Mouse (Mus musculus) CH12.LX (cell line): ENCODE measurements at regions not wholly inside any gene's neighbourhood (a gene's known extent, or its start where the extent isn't known, plus 50 kb on each side); places are given as distances from the start of the nearest gene placed in this dataset.

ENCODE experiments used
- DNase-seq: peaks from one replicate; pipeline ENCODE4 v3.0.0-alpha.2; 2013; ENCODE audit errors: extremely low read depth
- H3K27ac ChIP-seq: 2 replicates; pipeline ENCODE4 v1.5.1; 2012; ENCODE audit warnings: low read depth, mild to moderate bottlenecking, control low read depth, moderate library complexity; ENCODE audit not compliant: insufficient read depth
- H3K27me3 ChIP-seq: replicated peaks from 2 replicates; pipeline ENCODE3; 2012; ENCODE audit warnings: inconsistent platforms
- H3K36me3 ChIP-seq, 2 experiments: replicated peaks in 1 of 2; 2 replicates each; pipeline versions ENCODE3 to v1.6.1; 2012; ENCODE audit warnings: inconsistent platforms in 1 of 2, low read length in 1 of 2, mild to moderate bottlenecking in 1 of 2, mixed read lengths in 1 of 2, moderate library complexity in 1 of 2; ENCODE audit not compliant: control insufficient read depth in 1 of 2, insufficient read depth in 1 of 2
- H3K4me1 ChIP-seq, 2 experiments: 2 replicates each; pipeline ENCODE4 v1.6.1; 2012; ENCODE audit warnings: inconsistent platforms in 1 of 2, moderate library complexity in 1 of 2; ENCODE audit not compliant: insufficient read depth in 2 of 2, control insufficient read depth in 1 of 2
- H3K4me2 ChIP-seq: 2 replicates; pipeline ENCODE4 v1.6.1; 2012; ENCODE audit warnings: low read depth, mild to moderate bottlenecking, control low read depth; ENCODE audit not compliant: poor library complexity, insufficient read depth, severe bottlenecking
- H3K4me3 ChIP-seq, 3 experiments: fragments of 150-350 bp in 1 of 3; sonication (generic) in 1 of 3; replicated peaks in 1 of 3; 2 replicates each; pipeline versions ENCODE3 to v1.5.1; 2011 to 2012; ENCODE audit warnings: low read depth in 2 of 3, low read length in 2 of 3, mild to moderate bottlenecking in 2 of 3, moderate library complexity in 2 of 3, control low read depth in 1 of 3, improper control_type of control experiment in 1 of 3, inconsistent platforms in 1 of 3, mixed read lengths in 1 of 3; ENCODE audit not compliant: poor library complexity in 1 of 3
- H3K79me2 ChIP-seq: replicated peaks from 2 replicates; pipeline ENCODE4 v1.6.1; 2012; ENCODE audit warnings: mild to moderate bottlenecking, moderate library complexity; ENCODE audit not compliant: control insufficient read depth, poor library complexity, insufficient read depth, severe bottlenecking; ENCODE audit errors: extremely low read depth
- H3K9ac ChIP-seq: 2 replicates; pipeline ENCODE4 v1.6.1; 2012; ENCODE audit warnings: low read depth, mild to moderate bottlenecking, control low read depth, moderate library complexity; ENCODE audit not compliant: insufficient read depth
- H3K9me3 ChIP-seq: replicated peaks from 2 replicates; pipeline ENCODE3; 2012; ENCODE audit warnings: low read length, inconsistent platforms, mixed read lengths
- CHD1 ChIP-seq: IDR thresholded peaks from 2 replicates; pipeline ENCODE4 v1.6.1; 2012; ENCODE audit warnings: low read depth, low read length, improper control_type of control experiment, inconsistent platforms
- CHD2 ChIP-seq: IDR thresholded peaks from 2 replicates; pipeline ENCODE4 v1.6.1; 2011; ENCODE audit warnings: low read length, improper control_type of control experiment
- CTCF ChIP-seq, 2 experiments: IDR thresholded peaks in 1 of 2; conservative IDR thresholded peaks in 1 of 2; 2 replicates each; pipeline ENCODE4 v1.5.1; 2011 to 2012; ENCODE audit warnings: low read depth in 2 of 2, low read length in 2 of 2, improper control_type of control experiment in 1 of 2, inconsistent platforms in 1 of 2, mild to moderate bottlenecking in 1 of 2, moderate library complexity in 1 of 2
- E2F4 ChIP-seq: IDR thresholded peaks from 2 replicates; pipeline ENCODE4 v1.6.1; 2011; ENCODE audit warnings: low read depth, low read length, improper control_type of control experiment; ENCODE audit not compliant: insufficient replicate concordance
- ELF1 ChIP-seq: IDR thresholded peaks from 2 replicates; pipeline ENCODE4 v1.6.1; 2014; ENCODE audit warnings: low read depth, mild to moderate bottlenecking, inconsistent platforms, low read length, improper control_type of control experiment
- EP300 ChIP-seq: IDR thresholded peaks from 2 replicates; pipeline ENCODE4 v1.6.1; 2011; ENCODE audit warnings: low read length, improper control_type of control experiment
- HCFC1 ChIP-seq: IDR thresholded peaks from 2 replicates; pipeline ENCODE4 v1.6.1; 2012; ENCODE audit warnings: low read depth, mild to moderate bottlenecking, inconsistent platforms, low read length, improper control_type of control experiment
- IRF4 ChIP-seq: IDR thresholded peaks from 2 replicates; pipeline ENCODE4 v1.6.1; 2014; ENCODE audit warnings: low read depth, mild to moderate bottlenecking, inconsistent platforms, low read length, improper control_type of control experiment
- JUN ChIP-seq: IDR thresholded peaks from 2 replicates; pipeline ENCODE4 v1.6.1; 2011; ENCODE audit warnings: low read depth, mild to moderate bottlenecking, low read length, improper control_type of control experiment, moderate library complexity; ENCODE audit not compliant: insufficient read depth
- JUND ChIP-seq: conservative IDR thresholded peaks from 2 replicates; pipeline ENCODE4 v1.6.1; 2011; ENCODE audit warnings: low read depth, low read length, improper control_type of control experiment
- MAX ChIP-seq: IDR thresholded peaks from 2 replicates; pipeline ENCODE4 v1.6.1; 2011; ENCODE audit warnings: low read length, improper control_type of control experiment
- MAZ ChIP-seq: IDR thresholded peaks from 2 replicates; pipeline ENCODE4 v1.6.1; 2012; ENCODE audit warnings: low read depth, mild to moderate bottlenecking, inconsistent platforms, low read length, improper control_type of control experiment, moderate library complexity
- MEF2A ChIP-seq: IDR thresholded peaks from 2 replicates; pipeline ENCODE4 v1.6.1; 2014; ENCODE audit warnings: low read depth, mild to moderate bottlenecking, inconsistent platforms, low read length, improper control_type of control experiment, borderline replicate concordance
- MYC ChIP-seq: IDR thresholded peaks from 2 replicates; pipeline ENCODE4 v1.6.1; 2011; ENCODE audit warnings: low read depth, mild to moderate bottlenecking, improper control_type of control experiment, low read length
- NRF1 ChIP-seq: IDR thresholded peaks from 2 replicates; pipeline ENCODE4 v1.6.1; 2014; ENCODE audit warnings: low read depth, mild to moderate bottlenecking, inconsistent platforms, low read length, improper control_type of control experiment, moderate library complexity
- RCOR1 ChIP-seq: conservative IDR thresholded peaks from 2 replicates; pipeline ENCODE4 v1.6.1; 2012; ENCODE audit warnings: low read depth, mild to moderate bottlenecking, inconsistent platforms, low read length, improper control_type of control experiment
- SIN3A ChIP-seq: IDR thresholded peaks from 2 replicates; pipeline ENCODE4 v1.6.1; 2012; ENCODE audit warnings: low read length, improper control_type of control experiment, inconsistent platforms
- SMC3 ChIP-seq: IDR thresholded peaks from 2 replicates; pipeline ENCODE4 v1.6.1; 2011; ENCODE audit warnings: low read depth, low read length, improper control_type of control experiment
- TBP ChIP-seq: conservative IDR thresholded peaks from 2 replicates; pipeline ENCODE4 v1.6.1; 2011; ENCODE audit warnings: low read depth, low read length, improper control_type of control experiment
- UBTF ChIP-seq: IDR thresholded peaks from 2 replicates; pipeline ENCODE4 v1.6.1; 2012; ENCODE audit warnings: low read depth, mild to moderate bottlenecking, inconsistent platforms, low read length, improper control_type of control experiment, moderate library complexity
- USF2 ChIP-seq: conservative IDR thresholded peaks from 2 replicates; pipeline ENCODE4 v1.6.1; 2011; ENCODE audit warnings: low read depth, low read length, improper control_type of control experiment
- ZC3H11A ChIP-seq: IDR thresholded peaks from 2 replicates; pipeline ENCODE4 v1.6.1; 2012; ENCODE audit warnings: low read depth, mild to moderate bottlenecking, inconsistent platforms, low read length, improper control_type of control experiment
- ZKSCAN1 ChIP-seq: IDR thresholded peaks from 2 replicates; pipeline ENCODE4 v1.6.1; 2012; ENCODE audit warnings: low read depth, inconsistent platforms, low read length, improper control_type of control experiment, borderline replicate concordance
- ZMIZ1 ChIP-seq: IDR thresholded peaks from 2 replicates; pipeline ENCODE4 v1.6.1; 2012; ENCODE audit warnings: low read depth, mild to moderate bottlenecking, inconsistent platforms, low read length, improper control_type of control experiment
- ZNF384 ChIP-seq: IDR thresholded peaks from 2 replicates; pipeline ENCODE4 v1.6.1; 2012; ENCODE audit warnings: low read depth, low read length, improper control_type of control experiment, inconsistent platforms
- dilution Hi-C: fragments of 300-500 bp; cut with MboI; formaldehyde crosslinking; loops from 2 replicates; pipeline ENCODE4 v1.14.3; 2020; ENCODE audit warnings: low sequenced_read_pairs; ENCODE audit not compliant: extremely low pct_unique_long_range_greater_than_20kb, extremely low pct_ligation_motif_present
- in situ Hi-C: fragments of 300-500 bp; cut with MboI; formaldehyde crosslinking; loops from 3 replicates; pipeline ENCODE4 v1.14.3; 2019; ENCODE audit warnings: low sequenced_read_pairs, low pct_ligation_motif_present, low pct_unique_long_range_greater_than_20kb, mixed read lengths

GRCm38 (mm10) chr14:73947316-73947715 is 286.3 kb downstream of the Gm21750 start:
- Histone ChIP-seq H3K9ac (no peak overlapping the region), H3K27ac (no peak overlapping the region)
- TF ChIP-seq MAX (no peak), UBTF (no peak), USF2 (no peak), JUN (no peak), ZKSCAN1 (no peak), SMC3 (no peak), MYC (no peak), RCOR1 (no peak), IRF4 (no peak), ZNF384 (no peak), NRF1 (no peak), E2F4 (no peak)
- TF ChIP-seq, all 38 proteins: peak for 0
- H3K4me1 ChIP-seq: no peaks in the 10 kb centered on the region
- dilution Hi-C loops: no loop called here
- no peak overlapping the region for H3K4me2 ChIP-seq
- H3K4me3 ChIP-seq: no peak overlapping the region
- no peaks in the 10 kb centered on the region for H3K9me3 ChIP-seq
- in situ Hi-C loops: no loop called here
- no peaks in the 10 kb centered on the region for H3K79me2 ChIP-seq
- H3K27me3 ChIP-seq: no peaks in the 10 kb centered on the region
- DNase-seq: no peak
- H3K36me3 ChIP-seq: no peaks in the 10 kb centered on the region

- Histone ChIP-seq H3K4me3 (no peak overlapping the region), H3K27me3 (no peaks in the 10 kb centered on the region), H3K9me3 (no peaks in the 10 kb centered on the region), H3K9ac (no peak overlapping the region), H3K4me2 (no peak overlapping the region), H3K4me1 (no peaks in the 10 kb centered on the region), H3K36me3 (no peaks in the 10 kb centered on the region), H3K27ac (no peak overlapping the region), H3K79me2 (no peaks in the 10 kb centered on the region)
- no peak for DNase-seq
- TF ChIP-seq TBP (no peak), MYC (no peak), CHD2 (no peak), SIN3A (no peak), ZC3H11A (no peak)
- in situ Hi-C loops: no loop called here
- dilution Hi-C loops: no loop called here
Observed at GRCm38 (mm10) chr14:73952511-73952910, 291.5 kb downstream of the Gm21750 start.

GRCm38 (mm10) chr14:73978694-73979093 is 317.7 kb downstream of the Gm21750 start:
- Histone ChIP-seq H3K9me3 (no peaks in the 10 kb centered on the region), H3K79me2 (no peaks in the 10 kb centered on the region), H3K4me3 (no peak overlapping the region), H3K4me1 (no peaks in the 10 kb centered on the region), H3K27ac (no peak overlapping the region), H3K4me2 (no peak overlapping the region)
- in situ Hi-C loops (no loop called here), dilution Hi-C loops (no loop called here)
- TF ChIP-seq JUND: no peak
- TF ChIP-seq CHD1: no peak
- no peak for TF ChIP-seq ZC3H11A
- no peak for TF ChIP-seq EP300
- no peak for TF ChIP-seq CTCF (conservative IDR thresholded peaks at IDR 0.05 in 1 of 2, IDR thresholded peaks at IDR 0.05 in 1 of 2; ENCODE audit: low read depth in 2 of 2, low read length in 2 of 2)
- no peak for TF ChIP-seq MYC
- no peak for TF ChIP-seq MAZ
- no peak for TF ChIP-seq SMC3
- no peak for TF ChIP-seq ZNF384
- no peak for TF ChIP-seq ZMIZ1
- no peak for TF ChIP-seq HCFC1
- TF ChIP-seq ZKSCAN1: no peak
- TF ChIP-seq MEF2A: no peak
- TF ChIP-seq UBTF: no peak
- TF ChIP-seq ELF1: no peak
- TF ChIP-seq, all 38 proteins: peak for 0
- DNase-seq: no peak
- no peaks in the 10 kb centered on the region for H3K36me3 ChIP-seq
- H3K9ac ChIP-seq: no peak overlapping the region
- H3K27me3 ChIP-seq: no peaks in the 10 kb centered on the region
